Mouse (Mus musculus) cerebellum, postnatal 25 days (tissue): ENCODE results near the gene Gpr88.
A peak's percentile ranks its signal among the peaks of the same experiment; 100 is the strongest.

Experiments used
- DNase-seq, 2 experiments: peaks; one replicate each; pipeline ENCODE4 v3.0.0; 2021; ENCODE audit warnings: mixed read lengths in 2 of 2

The Gpr88 gene

GRCm38 (mm10) chr3:116253077-116253531 is at the start of gene Gpr88:
TSS of gene Gpr88 (minus strand) at chr3:116253503.
- peak; percentile 49 to 50 for DNase-seq

- no peak for DNase-seq
These were observed 49.3 kb upstream of the Gpr88 start for GRCm38 (mm10) chr3:116302581-116302980.

GRCm38 (mm10) chr3:116301754-116302153 is 48.5 kb upstream of the Gpr88 start:
- DNase-seq = no peak

DNA sequence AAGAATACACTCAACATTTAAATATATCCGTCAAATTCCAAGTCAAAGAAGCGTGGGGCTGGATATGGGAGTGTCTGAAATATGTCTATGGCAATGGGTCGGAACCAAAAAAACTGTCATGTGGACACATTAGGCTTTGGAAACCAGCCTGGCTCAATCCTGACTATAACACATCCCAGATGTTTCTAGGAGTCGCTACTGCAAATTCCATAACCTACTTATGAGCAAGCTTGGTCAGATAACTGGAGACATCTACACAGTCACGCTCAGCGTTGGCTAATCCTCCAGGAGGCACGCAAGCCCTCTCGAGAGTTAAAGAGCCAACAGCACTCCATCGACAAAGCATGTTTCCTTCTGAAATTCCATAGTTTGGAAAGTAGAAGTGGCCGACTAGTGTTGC is 45.4 kb upstream of the Gpr88 start:
- no peak for DNase-seq

DNA sequence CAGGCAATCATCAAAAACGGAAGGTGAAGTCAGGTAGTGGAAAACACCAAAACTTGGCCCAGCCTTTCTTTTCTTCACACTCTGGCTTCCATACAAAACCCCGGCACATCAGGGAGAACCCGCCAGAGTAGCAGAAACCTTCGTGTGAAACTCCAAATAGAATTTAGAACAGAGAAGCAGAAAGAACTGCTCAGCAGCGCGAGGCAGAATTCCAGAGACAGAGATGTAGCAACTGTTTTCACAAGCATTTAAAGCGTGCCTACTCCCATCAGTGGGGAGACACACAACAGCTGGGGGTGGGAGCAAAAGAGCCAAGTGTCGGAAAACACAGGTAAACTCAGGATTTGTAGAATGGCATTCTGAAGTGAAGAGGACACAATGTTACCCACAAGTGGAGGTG is 44.7 kb upstream of the Gpr88 start:
- DNase-seq = no peak

GRCm38 (mm10) chr3:116297170-116297569 is 43.9 kb upstream of the Gpr88 start:
- no peak for DNase-seq

DNA sequence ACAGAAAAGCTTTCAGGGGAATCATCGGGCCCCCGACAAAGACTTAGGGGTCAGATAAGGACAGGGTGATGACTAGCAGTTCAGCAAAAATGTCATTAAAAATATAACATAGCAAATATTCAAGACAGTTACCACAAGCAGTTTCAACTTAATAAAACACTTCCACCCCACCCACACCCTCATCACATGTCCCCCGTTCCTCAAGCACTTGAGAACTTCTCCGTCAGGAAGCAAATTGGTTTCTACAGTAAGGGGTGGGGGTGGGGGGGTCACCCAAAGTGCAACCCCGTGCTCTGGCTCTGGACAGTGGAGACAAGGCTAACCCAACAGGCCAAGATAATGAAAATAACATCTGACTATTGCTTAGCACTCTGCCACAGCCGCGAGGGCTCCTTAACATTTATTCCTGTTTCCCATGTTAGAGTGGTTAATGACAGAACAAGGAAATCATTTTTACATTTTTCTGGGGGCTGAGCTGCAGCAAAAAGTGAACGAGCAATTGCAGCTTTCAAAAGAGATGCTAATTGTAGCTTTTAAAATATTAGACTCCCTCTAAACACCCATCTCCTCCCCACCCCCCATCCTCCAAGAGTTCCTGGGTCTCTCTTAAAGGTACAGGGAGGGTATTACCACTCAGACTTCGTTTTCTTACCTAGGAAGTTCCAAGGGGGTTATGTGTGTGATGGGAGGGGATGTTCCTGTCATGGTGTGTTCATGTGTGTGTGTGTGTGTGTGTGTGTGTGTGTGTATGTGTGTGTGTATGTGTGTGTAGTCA is 36.9 kb upstream of the Gpr88 start:
- DNase-seq = no peak

GRCm38 (mm10) chr3:116288833-116289232 is 35.5 kb upstream of the Gpr88 start:
- DNase-seq = no peak

- no peak for DNase-seq
These were observed 31.4 kb upstream of the Gpr88 start for GRCm38 (mm10) chr3:116284735-116285134.

DNA sequence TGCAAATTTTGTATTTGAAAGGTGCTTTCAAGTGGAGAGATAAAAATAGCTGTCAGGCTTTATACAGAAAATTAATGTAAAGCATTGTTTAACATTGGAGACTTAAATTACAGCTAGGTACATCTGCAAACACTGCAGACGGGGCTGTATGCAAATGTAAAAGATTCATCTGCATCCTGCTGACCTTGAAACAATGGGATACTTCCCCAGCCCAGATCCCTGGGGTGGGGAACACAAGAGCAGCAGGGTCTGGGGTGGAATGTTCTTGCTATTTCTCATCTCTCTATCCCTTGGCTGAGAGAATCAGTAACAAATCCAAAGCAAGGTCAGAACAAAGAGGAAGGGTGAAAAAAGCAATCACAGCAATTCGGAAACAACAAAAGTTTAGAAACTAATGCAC is 30.7 kb upstream of the Gpr88 start:
- no peak for DNase-seq

GRCm38 (mm10) chr3:116281663-116282062 is 28.4 kb upstream of the Gpr88 start:
- no peak for DNase-seq

GRCm38 (mm10) chr3:116277146-116277545 is 23.8 kb upstream of the Gpr88 start:
- no peak for DNase-seq

- no peak for DNase-seq
These were observed 18.4 kb upstream of the Gpr88 start for GRCm38 (mm10) chr3:116271679-116272078.

- no peak for DNase-seq
These were observed 13.8 kb upstream of the Gpr88 start for GRCm38 (mm10) chr3:116267036-116267654.

GRCm38 (mm10) chr3:116266360-116266759 is 13.1 kb upstream of the Gpr88 start:
- no peak for DNase-seq

DNA sequence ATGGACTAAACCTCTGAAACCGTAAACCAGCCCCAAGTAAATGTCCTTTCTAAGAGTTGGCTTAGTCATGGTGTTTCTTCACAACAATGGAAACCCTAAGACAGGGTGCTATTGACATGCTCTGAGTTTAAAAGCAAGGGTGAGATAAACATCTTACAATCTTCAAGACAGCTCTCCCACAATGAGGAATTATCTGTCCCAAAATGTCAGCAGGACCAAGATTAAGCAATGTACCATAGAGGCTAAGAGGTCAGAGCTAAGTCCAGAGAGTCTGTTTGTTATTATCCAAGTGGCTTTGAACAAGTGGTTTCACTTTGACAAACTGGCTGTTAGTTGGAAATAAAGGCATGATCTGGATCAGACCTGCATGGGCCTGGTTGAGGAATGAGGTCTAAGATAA is 10.7 kb upstream of the Gpr88 start:
- no peak for DNase-seq

- DNase-seq = peak in 1 of 2 experiments; percentile 14
These were observed 9.8 kb upstream of the Gpr88 start for GRCm38 (mm10) chr3:116263061-116263460.

GRCm38 (mm10) chr3:116256104-116256503 is 2.8 kb upstream of the Gpr88 start:
- no peak for DNase-seq

GRCm38 (mm10) chr3:116252255-116253040 is 855 bp downstream of the Gpr88 start:
- DNase-seq = peak in 1 of 2 experiments; percentile 28

- peak; percentile 57 to 69 for DNase-seq
These were observed 1.6 kb downstream of the Gpr88 start for GRCm38 (mm10) chr3:116251481-116252254.

DNA sequence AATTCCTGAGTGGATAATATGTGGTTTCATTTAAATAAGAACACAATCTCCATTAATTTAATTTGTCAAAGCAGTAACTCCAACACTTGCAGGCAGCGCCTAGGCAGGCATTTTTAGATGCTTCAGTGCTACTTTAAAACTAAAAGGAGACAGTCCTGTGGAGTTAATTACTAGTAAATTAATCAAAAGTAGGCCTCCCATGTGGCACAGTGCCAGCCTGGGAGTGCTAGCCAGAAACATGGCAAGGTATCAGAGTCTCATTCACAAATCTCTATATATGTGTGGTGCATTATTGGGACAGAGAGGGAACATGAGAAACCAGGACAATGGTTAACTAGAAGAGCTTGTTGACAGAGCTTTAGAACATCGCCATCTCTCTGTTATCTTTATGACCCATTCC is 4.3 kb downstream of the Gpr88 start:
- peak in 1 of 2 experiments; percentile 27 for DNase-seq

GRCm38 (mm10) chr3:116244476-116244875 is 8.8 kb downstream of the Gpr88 start:
- no peak for DNase-seq

GRCm38 (mm10) chr3:116242685-116243084 is 10.6 kb downstream of the Gpr88 start:
- no peak for DNase-seq
